Mouse (Mus musculus) bone marrow, adult 2 months (tissue): ENCODE measurements around the gene Prom1.

Experiments
- CTCF ChIP-seq: fragments of 200-500 bp; IDR thresholded peaks from 2 replicates; pipeline ENCODE4 v1.5.1; 2011; ENCODE audit warnings: low read length, control low read depth; ENCODE audit not compliant: control insufficient read depth, insufficient read depth
- POLR2A ChIP-seq: fragments of 200-500 bp; IDR thresholded peaks from 2 replicates; pipeline ENCODE4 v1.6.1; 2011; ENCODE audit warnings: low read depth, mild to moderate bottlenecking, control low read depth, low read length, borderline replicate concordance; ENCODE audit not compliant: control insufficient read depth

DNA sequence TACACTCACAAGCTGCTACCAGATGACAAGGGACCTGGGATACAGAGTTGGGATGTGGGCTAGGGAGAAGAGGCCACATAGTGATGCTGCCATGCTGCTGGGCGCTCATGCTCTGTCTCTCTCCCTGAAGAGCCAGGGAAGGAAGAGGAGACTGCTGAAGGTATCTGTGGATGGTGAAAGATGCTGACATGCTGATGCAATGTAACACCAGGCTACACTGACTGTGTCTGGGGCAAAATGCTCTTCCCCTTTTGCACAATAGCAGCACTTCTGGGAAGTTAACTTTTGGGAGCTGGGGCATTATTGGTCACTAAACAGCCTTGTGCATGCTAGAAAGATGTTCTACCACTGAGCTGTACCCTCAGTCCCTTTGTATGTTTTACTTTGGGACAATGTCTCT is 26.4 kb downstream of the Prom1 start:
- no peak for TF ChIP-seq CTCF
- no peak for TF ChIP-seq POLR2A
